Mouse (Mus musculus) regulatory T cell (primary cell): Measurements from ENCODE around the gene Pip4k2a.
"Not testable (repeated sequence)": the region's sequence is repeated elsewhere in the genome, so short reads cannot be mapped to it uniquely, and the experiment has no call there.

Experiments
- in situ Hi-C: fragments of 300-600 bp; cut with MboI, MseI; formaldehyde crosslinking; loops from one replicate; pipeline ENCODE4 v1.15.1; 2025; ENCODE audit warnings: high pct_unique_total_duplicates

The Pip4k2a gene

DNA sequence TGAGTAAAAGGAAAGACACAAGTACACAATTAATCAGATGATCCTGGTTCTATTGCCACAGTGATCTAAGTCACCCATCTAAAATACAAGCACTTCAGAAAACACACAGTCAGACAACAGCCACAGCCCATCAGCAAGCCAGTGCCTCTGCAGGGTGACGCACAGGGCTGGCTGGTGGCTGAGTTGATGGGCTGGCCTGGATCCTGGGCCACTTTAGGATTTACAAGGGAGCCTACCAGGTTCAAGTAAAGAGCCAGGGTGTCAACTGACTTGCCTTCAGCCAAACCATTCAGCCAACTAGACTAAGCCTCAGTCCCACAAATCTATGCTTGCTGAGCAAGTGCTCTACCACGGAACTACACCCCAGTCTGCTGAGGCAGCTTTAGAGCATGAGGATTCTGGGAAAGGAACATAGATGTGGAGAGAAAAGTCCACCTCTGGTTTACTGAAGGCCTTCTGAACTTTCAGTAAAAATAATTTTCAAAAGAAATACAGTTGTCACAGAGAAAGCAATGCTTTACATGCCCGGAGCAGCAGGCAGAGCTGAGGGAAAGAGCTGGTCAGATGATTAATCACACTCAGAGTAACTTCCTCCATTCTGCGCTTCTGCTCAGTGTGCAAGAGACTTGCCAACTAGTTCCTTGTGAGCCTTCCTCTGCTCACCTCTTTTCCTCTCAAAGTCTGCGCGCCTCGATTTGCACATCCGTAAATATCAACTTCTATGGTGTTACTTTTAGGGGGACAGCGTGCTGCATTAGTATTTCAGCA, 94.4 kb downstream of the Pip4k2a start:
- in situ Hi-C loops = no loop called here

DNA sequence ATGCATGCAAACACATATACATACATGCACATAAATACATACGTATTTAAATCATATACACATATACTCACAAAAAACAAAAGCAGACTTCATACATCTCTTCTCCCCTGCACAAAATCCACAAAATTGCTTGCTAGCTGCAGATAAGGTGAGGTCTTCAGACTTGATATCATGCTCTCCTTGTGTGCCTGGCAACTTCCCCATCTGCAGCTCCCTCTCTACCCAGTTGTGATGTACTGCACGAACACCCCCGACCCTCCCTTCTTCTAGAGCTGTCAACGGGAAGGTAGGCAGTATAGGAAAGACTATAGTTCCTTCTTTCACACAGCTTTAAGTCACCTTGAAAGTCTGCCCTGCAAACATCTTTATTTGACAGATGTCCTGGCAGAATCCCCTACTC, 96.8 kb downstream of the Pip4k2a start:
- in situ Hi-C loops = no loop called here

DNA sequence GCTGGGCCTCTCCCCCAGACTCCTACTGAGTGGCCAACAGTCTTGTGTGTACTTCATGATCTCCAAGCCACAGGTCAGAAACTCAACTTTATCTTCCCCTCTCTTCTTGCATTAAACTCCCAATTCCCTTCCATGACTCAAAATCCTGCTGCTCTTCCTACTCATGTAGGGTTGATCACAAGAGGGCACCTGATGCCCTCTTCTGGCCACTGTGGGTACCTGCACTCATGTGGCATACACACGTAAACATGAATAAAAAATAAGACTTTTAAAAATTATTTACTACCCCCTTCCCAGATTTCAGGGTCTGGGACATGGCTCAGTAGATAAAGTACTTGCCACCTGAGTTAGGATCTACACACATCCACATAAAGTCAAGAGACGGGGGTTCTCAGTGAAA, 97.3 kb downstream of the Pip4k2a start:
- in situ Hi-C loops = no loop called here

DNA sequence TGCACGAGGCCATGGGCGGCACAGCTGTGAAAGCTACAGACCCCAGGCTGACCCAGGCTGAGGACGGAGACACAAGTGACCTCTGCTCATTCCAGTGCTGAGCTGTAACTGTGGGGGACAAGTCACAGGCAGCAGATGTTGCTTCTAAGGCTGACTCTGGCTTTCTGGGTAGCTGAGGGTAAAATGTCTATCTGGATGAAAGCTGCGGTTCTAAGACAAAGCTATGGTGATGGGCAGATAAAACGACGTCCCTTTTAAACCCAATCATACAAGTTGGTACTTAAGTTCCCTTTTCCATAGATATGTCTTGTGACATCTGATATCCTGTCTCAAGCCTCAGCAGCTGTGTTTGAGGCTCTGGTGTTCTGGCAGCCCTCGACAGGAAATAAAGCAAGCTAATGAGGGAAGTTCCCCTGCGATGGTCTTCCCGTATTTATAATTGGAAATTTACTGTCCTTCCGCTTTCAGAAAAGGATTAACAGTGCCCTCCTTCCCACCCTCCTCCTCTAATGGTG, 100.1 kb downstream of the Pip4k2a start:
- in situ Hi-C loops = no loop called here

DNA sequence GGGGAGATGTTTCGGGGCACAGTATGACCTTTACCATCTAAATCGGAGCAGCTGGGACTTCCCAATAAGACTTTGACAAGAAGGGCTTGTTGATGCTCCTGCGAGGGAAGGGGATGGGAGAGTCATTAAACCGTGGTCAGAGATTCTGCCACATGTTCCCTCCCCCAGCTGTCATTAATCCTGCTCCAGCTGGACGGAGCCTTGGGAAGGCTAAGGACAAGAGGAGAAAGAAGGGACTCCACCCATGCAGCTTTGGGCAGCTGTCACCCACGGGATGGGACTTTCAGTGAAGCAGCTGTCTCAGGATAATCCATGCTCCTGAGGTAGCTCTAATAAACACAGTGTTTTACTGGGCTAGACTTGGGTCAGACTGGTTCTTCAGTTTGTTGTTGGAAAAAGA, 101.9 kb downstream of the Pip4k2a start:
- in situ Hi-C loops = no loop called here

DNA sequence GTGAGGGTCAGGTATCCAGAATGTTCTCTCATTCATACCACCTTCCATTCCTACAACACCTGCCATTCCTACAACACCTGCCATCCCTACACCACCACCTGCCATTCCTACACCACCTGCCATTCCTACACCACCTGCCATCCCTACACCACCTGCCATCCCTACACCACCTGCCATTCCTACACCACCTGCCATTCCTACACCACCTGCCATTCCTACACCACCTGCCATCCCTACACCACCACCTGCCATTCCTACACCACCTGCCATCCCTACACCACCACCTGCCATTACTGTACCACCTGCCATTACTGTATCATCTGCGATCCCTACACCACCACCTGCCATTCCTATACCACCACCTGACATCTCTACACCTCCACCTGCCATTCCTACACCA, 104.6 kb downstream of the Pip4k2a start:
- in situ Hi-C loops = not testable (repeated sequence)

DNA sequence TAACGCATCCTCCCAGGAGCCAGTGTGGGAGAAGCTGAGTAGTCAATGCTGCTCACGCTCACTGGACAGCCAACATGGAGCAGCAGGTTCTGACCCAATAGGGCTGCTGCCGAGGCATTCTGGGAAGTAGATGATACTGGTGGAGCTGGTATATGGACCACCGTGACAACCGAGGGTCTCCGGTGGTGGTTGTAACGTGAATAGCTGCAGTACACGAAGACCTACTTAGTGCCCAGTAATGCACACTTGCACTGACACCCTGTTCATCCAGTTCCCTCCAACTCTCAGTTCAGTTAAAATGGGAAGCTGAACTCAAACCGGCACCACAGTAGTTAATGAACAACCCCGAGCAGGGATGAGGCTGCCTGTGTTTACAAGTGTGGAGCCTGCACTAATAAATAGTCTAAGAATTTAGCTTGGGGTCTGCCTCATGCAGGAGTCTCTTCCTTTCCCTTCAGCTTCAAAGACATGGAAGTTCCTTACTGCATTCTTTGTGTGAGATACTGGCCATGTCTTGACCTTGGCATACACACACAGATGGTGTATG, 105.9 kb downstream of the Pip4k2a start:
- in situ Hi-C loops = no loop called here

DNA sequence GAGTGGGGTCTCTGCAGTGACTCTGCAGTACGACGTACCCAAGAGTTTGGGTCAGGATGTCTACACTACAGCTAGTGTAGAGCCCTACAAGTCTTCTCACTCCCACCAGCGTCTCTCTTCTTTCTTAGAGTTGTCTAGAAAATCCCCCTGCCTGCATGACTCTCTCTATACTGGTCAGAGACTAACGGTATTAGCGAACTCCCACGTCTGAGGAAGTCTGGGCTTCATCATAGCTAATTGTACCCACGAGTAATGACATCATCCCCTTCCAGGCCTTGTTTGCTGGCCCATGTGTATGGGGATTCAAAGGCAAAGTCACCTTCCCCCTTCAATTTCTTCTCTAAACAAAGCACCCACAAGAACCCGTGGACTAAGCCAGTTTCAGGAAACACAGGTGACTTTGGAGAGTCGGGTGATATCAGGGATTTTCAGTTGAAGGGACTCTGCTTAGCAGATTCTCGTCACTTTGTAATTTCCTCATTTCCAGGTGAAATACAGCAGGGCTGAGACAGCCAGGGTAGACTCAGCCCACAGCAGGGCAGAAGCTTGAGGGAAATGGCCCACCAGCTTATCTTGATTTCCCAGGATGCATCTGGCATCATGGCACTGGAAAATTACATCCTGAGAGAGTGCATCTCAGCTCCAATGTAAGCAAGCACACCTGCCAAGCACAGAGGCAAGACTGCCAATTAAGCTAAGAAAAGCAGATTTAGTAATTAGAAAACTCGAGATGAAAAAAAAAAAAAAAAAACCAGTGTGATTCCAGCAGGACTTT, 107.5 kb downstream of the Pip4k2a start:
- in situ Hi-C loops = no loop called here

DNA sequence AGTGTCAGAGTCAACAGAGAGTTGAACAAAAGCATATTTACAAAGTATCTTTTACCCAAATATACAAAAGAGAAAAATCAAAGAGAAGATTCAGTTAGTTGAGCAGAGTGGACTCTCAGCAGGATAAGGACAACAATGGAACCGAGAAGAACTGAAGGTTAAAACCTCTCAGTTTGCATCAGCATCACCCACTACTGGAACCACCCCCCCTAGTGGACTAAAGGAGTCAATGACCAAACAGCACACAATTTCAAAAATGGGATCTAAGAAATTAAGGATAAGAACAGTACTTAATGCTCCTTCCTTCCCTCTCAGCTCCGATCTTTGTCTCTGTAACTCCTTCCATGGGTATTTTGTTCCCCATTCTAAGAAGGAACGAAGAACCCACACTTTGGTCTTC, 113.6 kb downstream of the Pip4k2a start:
- in situ Hi-C loops = loop anchor here (10.0 kb wide), 1 partner anchor 61 kb away; no protein-coding TSS in a partner anchor

DNA sequence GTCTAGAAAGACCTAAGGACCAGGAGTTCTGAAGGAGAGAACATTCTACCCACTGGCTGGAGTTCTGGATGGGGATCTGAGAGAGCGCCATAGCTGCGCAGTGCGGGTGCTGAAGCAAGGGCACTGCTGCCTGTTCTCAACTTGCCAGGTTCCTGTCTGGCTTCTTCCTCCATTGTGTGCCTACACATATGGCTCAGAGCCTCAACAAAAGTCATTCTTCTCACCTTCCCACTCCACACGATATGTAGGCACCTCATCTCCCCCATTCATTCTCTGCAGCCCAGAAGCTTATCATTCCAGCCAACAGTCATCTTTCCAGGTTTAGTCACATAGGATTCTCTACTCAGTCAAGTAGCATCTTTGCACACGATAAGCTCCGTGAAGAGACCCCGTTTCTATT, 123.3 kb downstream of the Pip4k2a start:
- in situ Hi-C loops = no loop called here

DNA sequence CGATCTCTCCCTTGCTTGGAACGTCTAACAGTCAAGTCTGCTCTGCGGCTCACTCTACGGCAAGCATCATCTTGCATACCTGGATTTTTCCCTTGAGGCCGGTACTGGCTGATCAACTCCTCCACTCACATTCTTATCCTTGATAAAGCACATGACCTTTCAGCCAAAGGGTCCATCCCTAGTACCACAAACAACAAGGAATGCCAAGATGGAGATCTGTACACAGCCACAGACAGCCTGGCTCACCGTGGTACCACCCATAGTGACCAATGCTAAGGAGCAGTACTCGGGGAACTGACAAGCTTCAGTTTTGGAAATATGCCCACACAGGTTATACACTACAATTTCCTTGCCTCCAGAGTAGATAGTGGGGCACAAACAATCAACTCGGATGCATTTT, 123.9 kb downstream of the Pip4k2a start:
- in situ Hi-C loops = no loop called here

DNA sequence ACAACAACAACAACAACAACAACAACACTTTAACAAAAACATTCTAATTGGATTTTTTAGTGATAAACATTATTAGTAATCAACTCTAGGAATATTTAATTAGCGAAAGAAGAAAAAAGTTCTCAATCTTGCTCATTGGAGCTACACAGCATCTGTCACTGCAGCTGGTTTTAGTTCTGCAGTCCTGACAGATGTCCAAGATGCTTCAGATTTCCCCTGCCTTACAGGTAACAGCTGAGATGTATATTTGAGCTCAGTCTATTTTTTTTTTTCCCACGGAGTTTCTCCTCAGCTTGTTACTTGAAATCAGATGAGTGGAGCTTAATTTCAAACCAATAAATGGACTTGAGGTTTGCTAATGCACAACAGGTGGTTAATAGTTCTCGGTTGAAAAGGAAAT, 124.5 kb downstream of the Pip4k2a start:
- in situ Hi-C loops = no loop called here

DNA sequence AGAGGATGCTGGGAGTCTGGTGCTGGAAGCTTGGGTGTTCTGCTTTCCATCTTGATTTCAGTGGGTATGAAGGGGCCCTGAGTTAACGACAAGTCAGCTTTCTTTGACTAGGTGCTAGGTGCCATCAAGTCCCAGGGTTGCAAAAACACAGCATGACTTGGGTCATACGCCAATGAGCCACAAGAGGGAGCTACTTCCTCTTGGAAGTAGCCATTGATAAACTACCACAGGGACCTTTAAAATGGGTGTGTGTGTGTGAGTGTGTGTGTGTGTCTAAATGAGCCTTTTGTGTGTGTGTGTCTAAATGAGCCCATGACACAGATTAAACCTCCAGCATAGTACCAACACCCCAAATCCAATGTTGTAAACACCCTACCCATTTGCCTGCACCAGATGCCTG, 125.1 kb downstream of the Pip4k2a start:
- in situ Hi-C loops = no loop called here

DNA sequence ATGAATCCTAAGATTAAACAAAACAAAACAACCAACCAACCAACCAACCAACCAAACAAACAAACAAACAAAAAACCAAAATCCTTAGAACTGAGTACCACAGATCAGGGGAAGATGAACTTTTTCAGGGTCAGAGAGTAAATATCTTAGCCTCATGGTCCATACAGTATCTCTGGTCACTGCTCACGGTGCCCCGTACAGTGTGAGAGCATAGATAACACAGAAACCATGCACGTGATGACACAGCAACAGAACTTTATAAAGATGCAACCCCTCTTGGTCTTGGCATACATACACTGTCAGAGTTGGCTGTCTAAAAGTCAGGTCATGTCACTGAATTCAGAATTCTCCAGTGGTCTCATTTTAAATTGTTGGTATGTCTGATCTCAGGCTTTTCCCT, 126.8 kb downstream of the Pip4k2a start:
- in situ Hi-C loops = no loop called here

DNA sequence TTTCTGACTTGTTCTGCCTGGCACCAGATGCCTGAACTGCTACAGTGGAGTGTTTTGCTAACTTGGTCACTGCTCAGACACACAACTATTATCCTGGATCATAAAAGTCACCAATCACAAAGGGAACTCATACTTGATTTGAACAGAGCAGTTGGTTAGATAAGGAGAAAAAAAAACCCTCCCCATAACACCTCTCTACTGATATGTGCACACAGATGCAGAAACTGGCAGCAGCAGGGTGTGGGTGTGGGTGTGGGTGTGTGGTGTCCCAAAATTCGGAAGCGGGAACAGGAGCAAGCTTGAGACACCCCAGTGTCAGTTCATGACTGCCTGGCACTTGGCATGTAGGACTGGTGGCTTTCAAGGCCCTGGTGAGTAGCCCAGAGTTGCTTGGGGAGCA, 130.9 kb downstream of the Pip4k2a start:
- in situ Hi-C loops = loop anchor here (5.0 kb wide), 1 partner anchor 420 kb away; no protein-coding TSS in a partner anchor

DNA sequence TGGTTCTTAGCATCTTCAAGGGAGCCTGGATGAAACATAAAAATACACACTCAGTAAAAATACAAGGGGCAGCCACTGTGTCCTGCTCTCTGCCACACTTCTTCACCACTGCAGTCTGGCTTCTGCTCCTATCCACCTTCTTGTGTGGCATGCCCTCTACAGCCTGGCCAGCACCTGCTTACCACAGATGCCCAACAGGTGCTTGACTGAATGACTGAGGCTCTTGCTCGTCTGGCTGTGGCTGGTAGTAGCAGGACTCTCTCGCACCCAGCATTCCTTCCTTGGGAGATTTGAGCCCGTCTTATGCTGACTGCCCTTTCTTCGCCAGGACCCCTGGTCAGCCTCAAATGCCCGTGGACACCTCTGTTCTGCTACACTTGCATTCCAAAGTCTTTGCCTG, 133.2 kb downstream of the Pip4k2a start:
- in situ Hi-C loops = loop anchor here (5.0 kb wide), 1 partner anchor 423 kb away; no protein-coding TSS in a partner anchor

DNA sequence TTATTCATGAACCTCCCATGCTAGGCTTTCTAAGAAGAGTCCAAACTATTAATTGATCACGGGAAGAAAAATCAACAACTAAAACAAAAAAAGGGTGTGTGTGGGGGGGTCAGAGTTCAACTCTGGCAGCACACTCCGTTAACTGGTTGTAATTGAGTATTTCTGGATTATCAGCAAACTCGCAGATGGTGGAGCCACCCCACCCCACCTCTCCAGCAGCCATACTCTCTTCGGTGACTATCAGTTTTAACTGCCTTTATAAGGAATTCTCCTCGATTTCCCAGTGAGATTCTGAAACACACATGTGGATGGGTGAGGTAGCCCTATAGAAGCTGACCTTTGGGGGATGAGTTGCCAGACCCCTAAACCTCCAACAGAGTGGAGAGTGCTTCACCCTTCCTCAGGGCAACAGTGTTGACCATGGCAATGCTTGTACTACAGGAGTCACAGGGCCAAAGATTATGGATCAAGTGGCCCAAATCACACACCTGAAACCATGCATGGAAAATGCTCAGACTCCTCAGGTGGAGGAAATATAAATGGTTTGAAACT, 136.2 kb downstream of the Pip4k2a start:
- in situ Hi-C loops = no loop called here

DNA sequence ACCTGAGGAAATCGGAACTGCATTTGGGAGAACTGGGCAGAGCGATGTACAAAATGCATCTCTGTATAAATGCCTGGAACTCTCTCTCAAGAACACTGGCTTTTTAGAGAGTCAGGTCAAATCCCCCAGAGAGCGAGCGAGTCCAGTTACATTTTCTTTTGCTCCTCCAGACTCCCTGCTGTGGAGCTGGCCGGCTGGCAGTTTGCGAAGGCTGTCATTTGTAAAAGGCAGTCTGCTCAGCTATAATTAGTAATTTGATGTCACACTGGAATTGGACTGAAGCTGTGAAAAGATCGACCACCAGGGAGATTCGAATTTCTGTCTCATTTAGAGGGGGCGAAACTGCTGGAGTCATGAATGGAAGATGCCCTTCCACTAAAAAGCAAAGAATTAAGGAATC, 137.2 kb downstream of the Pip4k2a start:
- in situ Hi-C loops = no loop called here

DNA sequence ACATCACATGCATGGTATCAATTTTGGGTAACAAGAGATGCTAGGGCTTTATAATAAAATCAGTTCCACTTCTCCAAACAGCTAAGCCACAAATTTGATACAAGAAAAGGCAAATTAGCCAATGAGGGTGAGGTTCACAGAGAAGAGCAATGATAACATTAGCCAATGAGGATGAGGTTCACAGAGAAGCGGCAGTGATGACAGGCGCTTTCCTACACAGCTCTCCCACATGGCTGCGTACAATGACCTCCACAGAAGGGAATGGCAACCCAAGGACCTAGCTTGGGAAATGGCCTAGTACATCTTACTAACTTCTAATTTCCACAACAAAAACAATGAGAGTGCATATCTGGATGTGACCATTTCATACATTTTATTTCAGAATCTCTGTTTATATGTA, 140.0 kb downstream of the Pip4k2a start:
- in situ Hi-C loops = no loop called here

DNA sequence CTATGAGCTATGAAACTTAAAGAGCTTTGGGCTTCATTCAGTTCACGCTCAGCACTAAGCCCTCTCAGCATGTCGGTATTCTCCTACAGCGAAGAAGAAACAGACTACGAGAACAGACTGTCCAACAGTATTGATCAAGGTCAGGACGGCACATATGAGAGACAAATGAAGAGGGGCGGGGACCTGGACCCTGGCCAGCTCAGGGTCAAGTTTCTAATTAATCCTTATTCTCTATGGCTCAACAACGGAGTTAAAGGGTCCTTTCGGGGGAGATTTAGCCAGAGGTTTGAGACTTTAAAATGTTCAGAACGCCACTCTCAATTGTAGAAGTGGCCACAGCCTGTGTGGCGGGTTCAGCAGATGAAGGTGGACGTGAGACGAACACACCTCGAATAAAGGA, 141.5 kb downstream of the Pip4k2a start:
- in situ Hi-C loops = no loop called here

DNA sequence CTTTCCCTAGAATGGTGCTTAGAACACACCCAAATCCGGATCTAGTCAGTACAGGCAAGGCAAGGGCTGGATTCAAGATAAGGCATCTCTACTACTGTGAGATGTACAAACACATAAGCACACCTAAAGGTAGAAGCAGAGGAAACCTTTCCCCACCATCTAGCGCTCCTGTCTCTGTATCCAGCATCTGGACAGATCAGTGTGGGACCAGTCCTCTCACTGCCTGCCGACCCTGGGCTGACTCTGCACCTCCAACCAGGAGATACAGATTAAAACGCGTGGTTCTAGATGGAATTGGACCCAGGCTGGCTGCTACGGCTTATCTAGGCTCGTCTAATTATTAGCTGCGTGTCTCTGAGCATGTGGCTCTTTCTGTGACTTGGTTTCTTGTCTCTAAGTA, 142.7 kb downstream of the Pip4k2a start:
- in situ Hi-C loops = no loop called here

DNA sequence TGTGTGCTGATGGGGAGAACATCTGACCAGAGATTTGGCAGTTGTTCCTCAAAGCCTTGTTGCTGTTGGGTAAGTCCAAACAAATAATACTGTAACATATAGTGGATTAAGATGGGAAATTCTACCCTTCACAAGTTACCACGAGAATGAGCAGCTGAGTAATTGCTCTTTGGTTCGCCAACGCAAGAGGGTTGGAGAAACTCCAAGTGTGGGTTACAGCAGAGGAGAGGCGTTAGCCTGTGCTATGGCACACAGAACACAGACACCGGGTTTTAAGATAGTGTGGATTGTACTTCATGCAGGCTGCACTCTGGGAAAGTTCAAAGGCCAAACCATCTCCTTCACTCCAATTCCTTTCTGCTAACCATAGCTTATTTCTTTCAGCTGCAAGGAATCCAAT, 144.6 kb downstream of the Pip4k2a start:
- in situ Hi-C loops = no loop called here
